ENCODE assay signal across 8 mouse cellular contexts in genomic region chr13:37214590-37215282, GRCm38 (mm10).
DNase-seq lines count a peak whose midpoint lies in the region; ATAC-seq lines count a peak whose summit lies in the region.

No protein-coding gene starts in this region.

- no peaks in the 10 kb centered on the region for H3K9me3 ChIP-seq in kidney, embryonic 16.5 days (ENCODE audit: low read length)
- no peaks in the 10 kb centered on the region for H3K9me3 ChIP-seq in embryonic facial prominence, embryonic 13.5 days
- no peaks in the 10 kb centered on the region for H3K9me3 ChIP-seq in hindbrain, embryonic 15.5 days

- no peaks in the 10 kb centered on the region for H3K36me3 ChIP-seq in kidney, embryonic 16.5 days (ENCODE audit: insufficient read depth, low read length)
- no peaks in the 10 kb centered on the region for H3K36me3 ChIP-seq in embryonic facial prominence, embryonic 13.5 days
- H3K36me3 ChIP-seq in hindbrain, embryonic 15.5 days: no peaks in the 10 kb centered on the region

- H3K27me3 ChIP-seq in kidney, embryonic 16.5 days (ENCODE audit: insufficient read depth, low read length): no peaks in the 10 kb centered on the region
- H3K27me3 ChIP-seq in embryonic facial prominence, embryonic 13.5 days: no peaks in the 10 kb centered on the region
- H3K27me3 ChIP-seq in hindbrain, embryonic 15.5 days: no peaks in the 10 kb centered on the region

- H3K4me3 ChIP-seq in kidney, embryonic 16.5 days (ENCODE audit: low read length): no peak overlapping the region
- H3K4me3 ChIP-seq in embryonic facial prominence, embryonic 13.5 days: no peak overlapping the region
- H3K4me3 ChIP-seq in hindbrain, embryonic 15.5 days: no peak overlapping the region

- H3K9ac ChIP-seq in kidney, embryonic 16.5 days (replicated peaks; ENCODE audit: low read length): no peak overlapping the region
- H3K9ac ChIP-seq in embryonic facial prominence, embryonic 13.5 days: no peak overlapping the region
- no peak overlapping the region for H3K9ac ChIP-seq in hindbrain, embryonic 15.5 days

- peak; percentile 59; the same call in 1 of the 2 replicates for ATAC-seq in kidney, embryonic 16.5 days (ENCODE audit: low FRiP score, low TSS enrichment)
- ATAC-seq in embryonic facial prominence, embryonic 13.5 days (ENCODE audit: insufficient number of reproducible peaks, insufficient read depth, low FRiP score, low TSS enrichment, low read depth): peak; percentile 86
- peak; percentile 69; the same call in 1 of the 2 replicates for ATAC-seq in hindbrain, embryonic 15.5 days (ENCODE audit: low FRiP score, low read depth)

- WGBS in kidney, embryonic 16.5 days: 29% methylated on average over 8 of the region's 8 CpGs
- WGBS in embryonic facial prominence, embryonic 13.5 days: 35% methylated on average over 8 of the region's 8 CpGs
- WGBS in hindbrain, embryonic 15.5 days: 64% methylated on average over 8 of the region's 8 CpGs

- H3K4me1 ChIP-seq in kidney, embryonic 16.5 days (ENCODE audit: insufficient read depth, low read length): no peaks in the 10 kb centered on the region
- peaks cover 6% of the 10 kb centered on the region; the same call in 1 of the 2 replicates for H3K4me1 ChIP-seq in embryonic facial prominence, embryonic 13.5 days
- no peaks in the 10 kb centered on the region for H3K4me1 ChIP-seq in hindbrain, embryonic 15.5 days (replicated peaks)

- no peak overlapping the region for H3K4me2 ChIP-seq in kidney, embryonic 16.5 days (replicated peaks; ENCODE audit: low read depth, low read length)
- H3K4me2 ChIP-seq in embryonic facial prominence, embryonic 13.5 days: no peak overlapping the region
- H3K4me2 ChIP-seq in hindbrain, embryonic 15.5 days: no peak overlapping the region

- DNase-seq in kidney, adult 9 months: no peak
- peak; percentile 53 for DNase-seq in lung, postnatal 36 days
- DNase-seq in yolk sac, embryonic 10.5 days (ENCODE audit: low spot score): peak; percentile 1
- no peak for DNase-seq in frontal cortex, postnatal 10 days (ENCODE audit: low spot score in 2 of 2)
- no peak for DNase-seq in testis, postnatal 10 days (ENCODE audit: low spot score)

- H3K27ac ChIP-seq in kidney, embryonic 16.5 days (ENCODE audit: low read length): no peak overlapping the region
- H3K27ac ChIP-seq in embryonic facial prominence, embryonic 13.5 days: peak overlapping the region; percentile 18; the same call in 1 of the 2 replicates
- H3K27ac ChIP-seq in hindbrain, embryonic 15.5 days (replicated peaks): no peak overlapping the region

Comparison
In these comparisons a context has a peak if more than half of its experiments do, and no peak if none do; other contexts are left out.
1. DNase-seq: peak in lung, postnatal 36 days (single experiment) and yolk sac, embryonic 10.5 days (single experiment); none in kidney, adult 9 months (single experiment), frontal cortex, postnatal 10 days (0 of 2) and testis, postnatal 10 days (single experiment).
2. Peak in every context shown above with its lines, with median percentiles within 50 percentile points of each other: ATAC-seq.